Mouse (Mus musculus) spleen, postnatal 10 days (tissue): ENCODE measurements at regions not wholly inside any gene's neighbourhood (a gene's known extent, or its start where the extent isn't known, plus 50 kb on each side); places are given as distances from the start of the nearest gene placed in this dataset.
"Not testable (repeated sequence)": the region's sequence is repeated elsewhere in the genome, so short reads cannot be mapped to it uniquely, and the experiment has no call there.

Experiments used
- DNase-seq, 2 experiments: peaks; one replicate each; pipeline ENCODE4 v3.0.0; 2021 to 2022; ENCODE audit warnings: low spot score in 2 of 2

DNA sequence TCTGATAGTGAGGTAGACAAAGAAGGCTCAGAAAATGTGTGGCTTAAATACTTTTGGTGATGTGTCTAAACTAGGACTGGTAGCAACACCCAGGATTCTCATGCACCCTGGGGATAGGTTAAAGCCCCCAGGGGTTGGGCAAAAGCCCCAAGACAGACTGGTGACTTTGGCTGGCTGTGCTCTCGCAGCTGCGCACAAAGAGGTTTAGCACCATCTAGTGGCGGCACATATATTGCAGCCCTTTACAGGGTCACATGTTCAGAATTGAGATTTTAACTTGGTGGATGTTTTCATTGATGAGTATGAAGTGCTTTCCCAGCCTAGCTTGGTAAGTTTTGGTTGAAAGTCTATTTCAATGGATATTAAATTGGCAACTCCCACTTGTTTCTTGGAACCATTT lies 167.3 kb downstream of the Gm44 start:
- DNase-seq, result peak; percentile 9 to 30

DNA sequence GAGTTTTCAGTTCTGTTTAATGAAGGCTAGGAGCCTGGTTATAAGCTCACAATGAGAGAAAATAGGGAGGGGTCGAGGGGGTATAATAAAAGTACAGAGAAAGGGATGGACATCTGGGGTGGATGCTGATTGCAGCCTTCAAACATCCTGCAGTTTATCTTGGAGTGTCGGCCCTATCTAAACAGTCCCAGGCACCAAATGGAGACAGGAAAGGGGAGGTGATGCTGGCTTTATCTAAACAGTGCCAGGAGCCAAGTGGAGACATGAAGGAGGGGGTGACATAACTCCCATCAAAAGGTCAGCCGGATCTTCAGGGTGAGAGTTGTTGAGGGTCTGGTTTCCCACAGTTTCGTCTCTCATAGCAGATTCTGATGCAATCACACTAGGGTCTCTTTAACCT lies 193.2 kb downstream of the Gm44 start:
- DNase-seq, result not testable (repeated sequence)
